Mouse (Mus musculus) liver, postnatal 0 days (tissue): Measurements from ENCODE around the gene Dnaic2. TPM values are rescaled to one million over a fixed set of nuclear protein-coding genes. Genes with fewer than 3 reads are reported as not detected.

Experiments used
- ATAC-seq: fragments of 200-750 bp; cut with Nextera tagmentation; 2 replicates; pipeline ENCODE4 v1.8.0; 2017; ENCODE audit warnings: mild to moderate bottlenecking, moderate library complexity
- DNase-seq: peaks from one replicate; pipeline ENCODE4 v3.0.0-alpha.2; 2016
- H3K27ac ChIP-seq: fragments of 300-500 bp; sonication (generic); 2 replicates; pipeline ENCODE4 v1.5.1; 2014; ENCODE audit warnings: antibody characterized with exemption, moderate library complexity, mild to moderate bottlenecking, low read depth
- H3K27me3 ChIP-seq: fragments of 300-500 bp; sonication (generic); 2 replicates; pipeline ENCODE4 v1.6.1; 2014; ENCODE audit warnings: low read length, control low read depth, mixed read lengths; ENCODE audit not compliant: insufficient read depth
- H3K36me3 ChIP-seq: fragments of 300-500 bp; sonication (generic); replicated peaks from 2 replicates; pipeline ENCODE4 v1.6.1; 2014; ENCODE audit warnings: mild to moderate bottlenecking, control low read depth, low read length, moderate library complexity, mixed read lengths; ENCODE audit not compliant: insufficient read depth
- H3K4me1 ChIP-seq: fragments of 300-500 bp; sonication (generic); 2 replicates; pipeline ENCODE4 v1.6.1; 2014; ENCODE audit warnings: antibody characterized with exemption, mild to moderate bottlenecking, control low read depth; ENCODE audit not compliant: insufficient read depth
- H3K4me2 ChIP-seq: fragments of 300-500 bp; sonication (generic); 2 replicates; pipeline ENCODE4 v1.6.1; 2014; ENCODE audit warnings: low read depth, mild to moderate bottlenecking, low read length, moderate library complexity, mixed read lengths
- H3K4me3 ChIP-seq: fragments of 300-500 bp; sonication (generic); 2 replicates; pipeline ENCODE4 v1.5.1; 2014; ENCODE audit warnings: low read depth, low read length
- H3K9ac ChIP-seq: fragments of 300-500 bp; sonication (generic); replicated peaks from 2 replicates; pipeline ENCODE4 v1.6.1; 2014; ENCODE audit warnings: mild to moderate bottlenecking, moderate library complexity
- H3K9me3 ChIP-seq: fragments of 300-500 bp; sonication (generic); 2 replicates; pipeline ENCODE4 v1.6.1; 2016; ENCODE audit warnings: mild to moderate bottlenecking, control low read depth, low read length, mixed read lengths
- CTCF ChIP-seq: sonication (generic); IDR thresholded peaks from 2 replicates; pipeline ENCODE4 v1.5.1; 2016; ENCODE audit warnings: antibody characterized with exemption, low read depth
- EP300 ChIP-seq: IDR thresholded peaks from 2 replicates; pipeline ENCODE4 v1.6.1; 2016; ENCODE audit warnings: antibody characterized with exemption, low read depth, mild to moderate bottlenecking
- WGBS: fragments of 180-500 bp; shearing (Covaris S2); extraction: QIAGEN DNeasy Blood & Tissue Kit; methylation state at CpG from one replicate; pipeline ENCODE4 v1.1.7; 2014; ENCODE audit not compliant: insufficient replicate concordance; 5-methylcytosine and 5-hydroxymethylcytosine counted together
- polyA plus RNA-seq: library from polyadenylated mRNA; unstranded; fragments of >200 nt; fragmentation: Nextera tagmentation; extraction: Ambion mirVana; gene quantifications from 2 replicates; pipeline ENCODE4 v1.2.1, GENCODE M21; 2015

Gene Dnaic2
- polyA plus RNA-seq, 1 experiment from 2014 or later: 0.13 TPM

DNA sequence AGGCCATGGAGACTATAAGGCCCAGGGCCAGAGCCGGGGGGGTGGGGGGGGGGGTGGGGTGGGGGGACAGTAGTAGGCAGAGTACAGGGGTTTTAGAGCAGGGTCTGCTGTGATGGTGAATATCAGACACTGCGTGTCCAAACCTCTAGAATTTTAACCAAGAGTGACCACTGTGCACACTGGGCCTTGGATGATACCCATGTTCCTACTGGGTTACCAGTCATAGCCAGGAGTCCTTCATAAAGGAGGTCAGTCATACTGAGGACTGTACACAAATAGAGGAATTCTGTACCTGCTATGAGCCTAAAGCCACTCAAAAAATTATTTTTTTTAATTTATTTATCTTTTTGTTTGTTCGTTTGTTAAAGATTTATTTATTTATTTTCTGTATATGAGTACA lies 38.5 kb upstream of the Dnaic2 start:
- WGBS: 79% methylated on average over 2 of the region's 3 CpGs
- no peak for ATAC-seq
- no peak overlapping the region for H3K27ac ChIP-seq
- 0 out of 2 replicates have a peak, but pooled peaks cover 3% of the 10 kb centered on the region for H3K36me3 ChIP-seq
- no peaks in the 10 kb centered on the region for H3K27me3 ChIP-seq
- H3K4me3 ChIP-seq: no peak overlapping the region
- DNase-seq: no peak
- no peaks in the 10 kb centered on the region for H3K9me3 ChIP-seq
- no peak overlapping the region for H3K4me2 ChIP-seq
- no peak overlapping the region for H3K9ac ChIP-seq
- H3K4me1 ChIP-seq: peaks cover 18% of the 10 kb centered on the region; the same call in 1 of the 2 replicates
- TF ChIP-seq EP300 (no peak), CTCF (no peak)

- ATAC-seq: no peak
These were observed 37.0 kb upstream of the Dnaic2 start for GRCm38 (mm10) chr11:114690192-114690591.

GRCm38 (mm10) chr11:114691454-114692182 lies 35.6 kb upstream of the Dnaic2 start:
- no peaks in the 10 kb centered on the region for H3K27me3 ChIP-seq
- H3K9ac ChIP-seq: no peak overlapping the region
- DNase-seq (no peak), ATAC-seq (no peak)
- H3K4me1 ChIP-seq: no peaks in the 10 kb centered on the region
- 57% methylated on average over 6 of the region's 6 CpGs for WGBS
- peaks cover 8% of the 10 kb centered on the region; the same call in 1 of the 2 replicates for H3K36me3 ChIP-seq
- no peak overlapping the region for H3K4me2 ChIP-seq
- no peak overlapping the region for H3K4me3 ChIP-seq
- no peaks in the 10 kb centered on the region for H3K9me3 ChIP-seq
- H3K27ac ChIP-seq: no peak overlapping the region
- TF ChIP-seq CTCF: no peak
- no peak for TF ChIP-seq EP300

More at GRCm38 (mm10) chr11:114690192-114690591, 37.0 kb upstream of the Dnaic2 start:
- Histone ChIP-seq H3K4me3 (no peak overlapping the region), H3K9me3 (no peaks in the 10 kb centered on the region), H3K27me3 (no peaks in the 10 kb centered on the region), H3K27ac (no peak overlapping the region), H3K4me2 (no peak overlapping the region), H3K9ac (no peak overlapping the region), H3K36me3 (0 out of 2 replicates have a peak, but pooled peaks cover 3% of the 10 kb centered on the region), H3K4me1 (peaks cover 6% of the 10 kb centered on the region; the same call in 1 of the 2 replicates)
- DNase-seq: no peak
- 85% methylated on average over 15 of the region's 15 CpGs for WGBS
- no peak for TF ChIP-seq CTCF
- TF ChIP-seq EP300: no peak

DNA sequence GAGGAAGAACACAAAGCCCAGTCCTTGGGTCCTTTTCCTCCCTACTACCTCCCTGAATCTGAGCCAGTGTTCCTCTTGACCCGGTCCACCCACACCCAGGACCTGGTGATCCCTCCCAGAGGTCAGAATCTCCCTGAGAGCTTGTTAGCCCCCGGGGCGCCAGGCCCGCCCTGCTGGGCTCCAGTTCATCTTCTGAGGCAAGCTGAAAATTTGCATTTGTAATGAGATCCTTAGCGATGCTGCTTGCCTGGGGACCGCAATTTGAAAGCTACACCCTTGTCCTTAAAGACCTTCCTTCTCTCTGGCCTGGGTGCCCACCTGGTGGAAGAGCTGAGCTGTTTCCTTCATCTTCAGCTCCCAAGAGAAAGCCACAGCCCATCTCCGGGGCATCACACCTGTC lies 34.6 kb upstream of the Dnaic2 start:
- WGBS: 62% methylated on average over 7 of the region's 7 CpGs
- ATAC-seq: no peak

DNA sequence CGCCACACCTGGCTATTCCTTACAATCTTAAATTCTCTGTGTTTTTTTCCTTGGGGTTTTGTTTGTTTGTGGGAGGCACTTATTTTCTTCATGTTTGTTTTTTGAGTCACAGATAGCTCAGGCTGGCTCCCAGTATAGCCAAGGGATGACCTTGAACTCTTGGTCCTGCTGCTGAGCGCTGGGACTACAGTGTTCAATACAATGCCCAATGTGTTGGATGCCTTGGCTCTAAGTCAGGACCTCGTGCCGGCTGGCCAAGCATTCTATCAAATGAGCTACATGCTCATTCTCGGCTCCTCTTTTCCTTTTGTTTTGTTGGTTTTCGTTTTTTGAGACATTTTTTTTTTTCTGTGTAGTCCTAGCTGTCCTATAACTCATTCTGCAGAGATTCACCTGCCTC lies 33.8 kb upstream of the Dnaic2 start:
- no peaks in the 10 kb centered on the region for H3K27me3 ChIP-seq
- H3K36me3 ChIP-seq: peaks cover 11% of the 10 kb centered on the region; the same call in 1 of the 2 replicates
- no peak overlapping the region for H3K9ac ChIP-seq
- 82% methylated on average over 6 of the region's 6 CpGs for WGBS
- TF ChIP-seq CTCF (no peak), EP300 (no peak)
- DNase-seq (no peak), ATAC-seq (no peak)
- H3K4me3 ChIP-seq: no peak overlapping the region
- no peak overlapping the region for H3K4me2 ChIP-seq
- H3K9me3 ChIP-seq: no peaks in the 10 kb centered on the region
- no peaks in the 10 kb centered on the region for H3K4me1 ChIP-seq
- no peak overlapping the region for H3K27ac ChIP-seq

More for the DNA sequence above, 34.6 kb upstream of the Dnaic2 start:
- no peaks in the 10 kb centered on the region for H3K4me1 ChIP-seq
- no peak overlapping the region for H3K4me3 ChIP-seq
- no peak for DNase-seq
- no peaks in the 10 kb centered on the region for H3K27me3 ChIP-seq
- H3K9ac ChIP-seq: no peak overlapping the region
- H3K36me3 ChIP-seq: peaks cover 11% of the 10 kb centered on the region; the same call in 1 of the 2 replicates
- H3K4me2 ChIP-seq: no peak overlapping the region
- no peak overlapping the region for H3K27ac ChIP-seq
- no peak for TF ChIP-seq EP300
- no peak for TF ChIP-seq CTCF
- H3K9me3 ChIP-seq: no peaks in the 10 kb centered on the region

GRCm38 (mm10) chr11:114694451-114694850 lies 32.8 kb upstream of the Dnaic2 start:
- Histone ChIP-seq H3K4me3 (no peak overlapping the region), H3K27me3 (no peaks in the 10 kb centered on the region), H3K27ac (no peak overlapping the region), H3K9me3 (no peaks in the 10 kb centered on the region), H3K4me2 (no peak overlapping the region), H3K36me3 (peaks cover 11% of the 10 kb centered on the region; the same call in 1 of the 2 replicates), H3K4me1 (no peaks in the 10 kb centered on the region), H3K9ac (no peak overlapping the region)
- WGBS: 71% methylated on average over 2 of the region's 2 CpGs
- ATAC-seq: no peak
- no peak for DNase-seq
- no peak for TF ChIP-seq EP300
- no peak for TF ChIP-seq CTCF
